Mouse (Mus musculus) kidney, embryonic 14.5 days (tissue): ENCODE measurements around the gene Gpr171. TPM values are rescaled to one million over a fixed set of nuclear protein-coding genes. Genes with fewer than 3 reads are reported as not detected.
"Not testable (repeated sequence)": the region's sequence is repeated elsewhere in the genome, so short reads cannot be mapped to it uniquely, and the experiment has no call there.

Source experiments
- ATAC-seq: fragments of 200-750 bp; cut with Nextera tagmentation; 2 replicates; pipeline ENCODE4 v1.8.0; 2017; ENCODE audit warnings: moderate number of reproducible peaks, mild to moderate bottlenecking, moderate TSS enrichment, moderate library complexity; ENCODE audit not compliant: low FRiP score, low TSS enrichment
- H3K27ac ChIP-seq: fragments of 300-500 bp; sonication (generic); 2 replicates; pipeline ENCODE4 v1.5.1; 2014; ENCODE audit warnings: low read depth, mild to moderate bottlenecking, low read length, moderate library complexity, mixed read lengths
- H3K27me3 ChIP-seq: fragments of 300-500 bp; sonication (generic); 2 replicates; pipeline ENCODE4 v1.6.1; 2014; ENCODE audit warnings: mild to moderate bottlenecking, low read length; ENCODE audit not compliant: control insufficient read depth, insufficient read depth
- H3K36me3 ChIP-seq: fragments of 300-500 bp; sonication (generic); 2 replicates; pipeline ENCODE4 v1.6.1; 2014; ENCODE audit warnings: low read length, mixed read lengths; ENCODE audit not compliant: control insufficient read depth, insufficient read depth
- H3K4me1 ChIP-seq: fragments of 300-500 bp; sonication (generic); 2 replicates; pipeline ENCODE4 v1.6.1; 2014; ENCODE audit warnings: low read length, mixed read lengths; ENCODE audit not compliant: control insufficient read depth, insufficient read depth
- H3K4me2 ChIP-seq: fragments of 300-500 bp; sonication (generic); replicated peaks from 2 replicates; pipeline ENCODE4 v1.6.1; 2014; ENCODE audit warnings: low read depth, mild to moderate bottlenecking, low read length
- H3K4me3 ChIP-seq: fragments of 300-500 bp; sonication (generic); 2 replicates; pipeline ENCODE4 v1.5.1; 2014; ENCODE audit warnings: mild to moderate bottlenecking, low read length
- H3K9ac ChIP-seq: fragments of 300-500 bp; sonication (generic); 2 replicates; pipeline ENCODE4 v1.6.1; 2014; ENCODE audit warnings: low read depth, mild to moderate bottlenecking, low read length, moderate library complexity
- H3K9me3 ChIP-seq: fragments of 300-500 bp; sonication (generic); 2 replicates; pipeline ENCODE4 v1.6.1; 2016; ENCODE audit warnings: low read length; ENCODE audit not compliant: control insufficient read depth
- WGBS: fragments of 180-500 bp; shearing (Covaris S2); extraction: QIAGEN DNeasy Blood & Tissue Kit; methylation state at CpG from one replicate; pipeline ENCODE4 v1.1.7; 2014; 5-methylcytosine and 5-hydroxymethylcytosine counted together
- polyA plus RNA-seq: library from polyadenylated mRNA; unstranded; fragments of >200 nt; fragmentation: Nextera tagmentation; extraction: Ambion mirVana; gene quantifications from 2 replicates; pipeline ENCODE4 v1.2.1, GENCODE M21; 2014

The Gpr171 gene
- polyA plus RNA-seq, result 0.58 and 1.3 TPM in 2 replicates

DNA sequence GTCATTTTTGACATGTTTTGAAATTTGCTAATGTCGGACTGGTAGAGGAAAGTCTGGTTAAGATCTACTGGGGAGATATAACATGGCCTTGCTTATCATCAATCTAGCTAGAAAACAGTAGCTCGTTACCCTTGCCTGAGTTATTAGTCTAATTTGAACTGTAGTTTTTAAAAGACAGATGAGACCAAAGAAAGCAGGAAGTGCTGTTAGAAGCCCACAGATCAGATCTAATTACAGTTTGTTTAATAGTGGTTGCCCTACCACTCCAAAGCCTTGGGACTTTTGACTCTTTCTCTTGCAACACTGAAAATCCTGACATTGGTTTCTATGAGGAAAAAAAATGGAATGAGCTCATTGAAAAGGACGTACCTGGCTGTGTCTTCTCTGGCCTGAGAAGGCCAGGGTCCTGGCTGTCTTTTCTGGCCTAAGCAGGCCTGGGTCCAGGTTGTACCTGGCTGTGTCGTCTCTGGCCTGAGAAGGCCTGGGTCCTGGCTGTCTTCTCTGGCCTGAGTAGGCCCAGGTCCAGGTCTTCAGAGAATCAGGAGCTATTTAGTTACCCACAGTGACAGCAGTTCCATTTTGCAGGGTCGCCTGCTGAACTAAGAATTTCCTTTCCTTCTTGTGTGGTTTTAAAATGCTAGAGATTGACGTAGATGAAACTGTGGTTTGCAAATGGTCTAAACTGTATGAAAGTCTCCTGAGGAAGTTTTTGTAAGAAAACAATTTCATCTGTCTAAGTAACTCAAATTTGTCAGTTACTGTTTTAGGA is at the start of gene Gpr171:
Gene Gpr171, minus strand, starts transcription at position 604 of the 769 bp plus-strand sequence.
- Histone ChIP-seq H3K4me1 (no peaks in the 10 kb centered on the region), H3K4me3 (no peak within 1 kb of the TSS), H3K36me3 (no peaks in the 10 kb centered on the region), H3K27me3 (no peaks in the 10 kb centered on the region), H3K27ac (no peak within 1 kb of the TSS), H3K9me3 (no peaks in the 10 kb centered on the region), H3K9ac (no peak within 1 kb of the TSS), H3K4me2 (no peak within 1 kb of the TSS)
- no peak for ATAC-seq
- 64% methylated on average over 6 of the region's 6 CpGs for WGBS

DNA sequence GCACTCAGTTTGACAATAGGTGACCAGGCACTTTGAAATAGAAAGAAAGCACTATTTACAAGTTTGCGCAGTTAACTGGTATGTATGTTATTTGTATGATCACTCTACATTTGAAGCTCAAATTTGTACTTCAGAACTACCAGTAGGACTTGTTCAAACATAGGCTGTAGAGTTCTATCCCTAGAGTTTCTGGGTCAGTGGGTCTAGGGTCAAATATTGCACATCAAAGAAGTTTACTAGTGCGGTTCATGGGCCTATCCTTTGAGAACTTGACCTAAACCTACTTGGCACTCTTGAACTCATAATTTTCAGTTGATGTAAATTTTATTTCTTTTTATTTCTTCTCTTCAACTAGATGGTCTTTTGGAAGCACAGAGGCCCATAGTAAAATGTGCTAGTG is 49.0 kb upstream of the Gpr171 start:
- H3K4me1 ChIP-seq, result no peaks in the 10 kb centered on the region
- no peak overlapping the region for H3K9ac ChIP-seq
- WGBS, result 94% methylated on average over 2 of the region's 2 CpGs
- H3K9me3 ChIP-seq, result no peaks in the 10 kb centered on the region
- no peak overlapping the region for H3K4me3 ChIP-seq
- no peak overlapping the region for H3K27ac ChIP-seq
- H3K4me2 ChIP-seq, result no peak overlapping the region
- no peaks in the 10 kb centered on the region for H3K36me3 ChIP-seq
- no peak for ATAC-seq
- no peaks in the 10 kb centered on the region for H3K27me3 ChIP-seq

GRCm38 (mm10) chr3:59149646-59150045 is 48.0 kb upstream of the Gpr171 start:
- Histone ChIP-seq H3K9ac (no peak overlapping the region), H3K36me3 (no peaks in the 10 kb centered on the region), H3K4me2 (no peak overlapping the region), H3K4me3 (no peak overlapping the region), H3K4me1 (no peaks in the 10 kb centered on the region), H3K27ac (no peak overlapping the region), H3K27me3 (no peaks in the 10 kb centered on the region), H3K9me3 (no peaks in the 10 kb centered on the region)
- ATAC-seq, result no peak

- Histone ChIP-seq H3K9ac (no peak overlapping the region), H3K9me3 (no peaks in the 10 kb centered on the region), H3K27ac (no peak overlapping the region), H3K4me2 (no peak overlapping the region), H3K4me3 (no peak overlapping the region), H3K4me1 (no peaks in the 10 kb centered on the region), H3K36me3 (no peaks in the 10 kb centered on the region), H3K27me3 (no peaks in the 10 kb centered on the region)
- WGBS, result 35% methylated on average over 5 of the region's 5 CpGs
- no peak for ATAC-seq
Measured at GRCm38 (mm10) chr3:59145194-59145593, 43.6 kb upstream of the Gpr171 start.

- H3K4me1 ChIP-seq, result no peaks in the 10 kb centered on the region
- no peak overlapping the region for H3K4me3 ChIP-seq
- no peak overlapping the region for H3K27ac ChIP-seq
- WGBS, result 70% methylated on average over 8 of the region's 8 CpGs
- no peak overlapping the region for H3K9ac ChIP-seq
- no peaks in the 10 kb centered on the region for H3K36me3 ChIP-seq
- no peaks in the 10 kb centered on the region for H3K9me3 ChIP-seq
- no peak overlapping the region for H3K4me2 ChIP-seq
- no peaks in the 10 kb centered on the region for H3K27me3 ChIP-seq
- no peak for ATAC-seq
Measured at GRCm38 (mm10) chr3:59141507-59142305, 40.1 kb upstream of the Gpr171 start.

DNA sequence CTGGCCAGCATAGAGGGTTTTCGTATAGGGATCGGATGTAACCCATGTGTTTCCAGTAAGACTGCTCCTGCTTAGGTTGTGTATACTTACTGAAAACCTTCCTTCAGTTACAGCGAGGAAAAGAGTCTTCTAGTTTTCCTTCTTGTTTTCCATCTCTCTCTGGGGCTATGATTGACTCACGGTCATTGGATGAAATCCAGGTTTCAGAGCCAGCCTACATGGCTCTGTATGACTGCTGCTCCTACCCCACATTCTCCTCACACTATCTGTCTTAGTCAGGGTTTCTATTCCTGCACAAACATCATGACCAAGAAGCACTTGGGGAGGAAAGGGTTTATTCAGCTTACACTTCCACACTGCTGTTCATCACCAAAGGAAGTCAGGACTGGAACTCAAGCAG is 39.3 kb upstream of the Gpr171 start:
- H3K36me3 ChIP-seq, result not testable (repeated sequence)
- 90% methylated on average over 4 of the region's 4 CpGs for WGBS

DNA sequence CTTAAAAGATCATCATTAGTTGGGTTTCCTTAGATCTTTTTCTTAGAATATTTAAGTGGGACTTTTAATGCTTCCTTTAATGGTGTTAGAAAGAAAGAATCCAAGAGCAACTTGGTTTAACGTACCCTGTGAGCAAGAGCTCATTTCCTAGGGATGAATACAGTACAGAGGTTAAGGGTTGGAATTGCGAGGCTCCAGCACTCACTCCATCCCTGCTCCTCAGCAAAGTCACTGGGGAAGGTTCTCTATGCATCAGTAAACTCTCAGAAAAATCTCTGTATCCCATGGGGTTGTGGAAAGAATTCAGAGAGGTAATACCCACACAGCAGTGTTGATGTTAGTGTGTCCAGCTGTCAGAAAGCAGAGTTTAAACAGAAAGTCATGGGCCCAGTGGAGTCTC is 38.5 kb upstream of the Gpr171 start:
- H3K27ac ChIP-seq, result no peak overlapping the region
- no peaks in the 10 kb centered on the region for H3K4me1 ChIP-seq

More for the DNA sequence above, 39.3 kb upstream of the Gpr171 start:
- not testable (repeated sequence) for H3K27ac ChIP-seq, ATAC-seq, H3K9me3 ChIP-seq, H3K4me3 ChIP-seq, H3K4me2 ChIP-seq, H3K9ac ChIP-seq, H3K4me1 ChIP-seq, H3K27me3 ChIP-seq

DNA sequence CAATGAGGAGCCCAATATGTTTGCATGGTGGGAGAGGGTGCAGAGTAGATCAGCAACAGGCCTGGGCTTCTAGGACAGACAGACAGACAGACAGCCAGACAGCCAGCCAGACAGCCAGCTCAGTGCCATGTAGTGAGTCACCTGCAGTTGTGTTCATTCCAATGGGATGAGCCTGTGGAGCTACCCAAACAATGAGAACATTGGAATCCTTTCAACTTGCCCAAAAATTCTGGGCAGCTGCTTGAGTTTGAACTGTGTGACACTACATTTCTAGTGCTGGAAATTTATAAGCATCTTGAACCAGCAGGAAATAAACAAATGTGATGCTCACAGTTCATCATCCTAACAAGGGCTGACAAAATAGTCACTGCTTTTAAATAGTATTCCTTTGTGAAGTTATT is 38.0 kb upstream of the Gpr171 start:
- Histone ChIP-seq H3K4me2 (no peak overlapping the region), H3K4me1 (no peaks in the 10 kb centered on the region), H3K36me3 (no peaks in the 10 kb centered on the region), H3K4me3 (no peak overlapping the region), H3K27ac (no peak overlapping the region), H3K9me3 (no peaks in the 10 kb centered on the region), H3K27me3 (no peaks in the 10 kb centered on the region), H3K9ac (no peak overlapping the region)
- no peak for ATAC-seq

More for the DNA sequence above, 38.5 kb upstream of the Gpr171 start:
- no peaks in the 10 kb centered on the region for H3K36me3 ChIP-seq
- WGBS, result 73% methylated on average over 2 of the region's 2 CpGs
- ATAC-seq, result no peak
- H3K4me2 ChIP-seq, result no peak overlapping the region
- H3K4me3 ChIP-seq, result no peak overlapping the region
- no peak overlapping the region for H3K9ac ChIP-seq
- H3K27me3 ChIP-seq, result no peaks in the 10 kb centered on the region
- H3K9me3 ChIP-seq, result no peaks in the 10 kb centered on the region

- H3K9ac ChIP-seq, result no peak overlapping the region
- ATAC-seq, result no peak
- no peak overlapping the region for H3K4me3 ChIP-seq
- no peaks in the 10 kb centered on the region for H3K27me3 ChIP-seq
- no peaks in the 10 kb centered on the region for H3K36me3 ChIP-seq
- H3K9me3 ChIP-seq, result no peaks in the 10 kb centered on the region
- no peaks in the 10 kb centered on the region for H3K4me1 ChIP-seq
- WGBS, result 82% methylated on average over 12 of the region's 12 CpGs
- no peak overlapping the region for H3K4me2 ChIP-seq
- no peak overlapping the region for H3K27ac ChIP-seq
Measured at GRCm38 (mm10) chr3:59138946-59139468, 37.4 kb upstream of the Gpr171 start.
